Mouse (Mus musculus): Measurements from ENCODE around the gene Gm12248. TPM values are rescaled to one million over a fixed set of nuclear protein-coding genes. Genes with fewer than 3 reads are reported as not detected.

Gene Gm12248
- polyA plus RNA-seq, 1 experiment from 2014 or later: not detected

DNA sequence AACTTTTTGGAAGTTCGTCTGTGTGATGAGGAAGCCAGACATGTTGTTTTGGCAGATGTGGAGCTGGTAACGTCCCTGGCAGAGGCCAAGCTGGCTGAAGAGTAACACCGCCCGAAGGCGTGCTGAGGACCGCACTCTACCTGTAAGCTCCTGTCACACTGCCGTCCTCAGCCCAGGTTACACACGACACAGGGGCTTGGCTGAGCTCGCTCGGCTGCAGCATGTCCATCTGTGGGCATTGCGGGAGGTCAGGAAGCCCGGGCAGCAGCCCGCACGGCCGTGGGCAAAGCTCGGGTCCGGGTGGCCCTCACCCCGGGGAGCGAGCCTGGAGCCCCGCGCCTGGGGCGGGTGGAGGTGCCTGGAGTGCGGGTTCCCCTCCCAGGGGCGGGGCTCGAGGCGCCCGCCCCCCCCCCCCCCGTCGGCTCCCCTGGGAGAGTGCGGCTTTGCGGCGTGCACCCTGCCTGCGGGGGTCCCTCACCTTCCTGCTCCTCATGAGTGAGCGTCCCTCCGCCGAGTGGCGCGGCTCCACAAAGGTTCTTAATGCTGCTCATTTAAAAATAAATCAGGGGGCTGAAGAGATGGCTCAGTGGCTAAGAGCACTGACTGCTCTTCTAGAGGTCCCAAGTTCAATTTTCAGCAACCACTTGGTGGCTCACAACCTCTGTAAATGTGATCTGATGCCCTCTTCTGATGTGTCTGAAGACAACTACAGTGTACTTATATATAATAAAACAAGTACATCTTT, 4.9 kb upstream of the Gm12248 start:
- WGBS: 1% methylated on average over 30 of the region's 38 CpGs
- H3K4me1 ChIP-seq (ENCODE audit: control insufficient read depth, insufficient read depth, low read length): peaks cover 9% of the 10 kb centered on the region

DNA sequence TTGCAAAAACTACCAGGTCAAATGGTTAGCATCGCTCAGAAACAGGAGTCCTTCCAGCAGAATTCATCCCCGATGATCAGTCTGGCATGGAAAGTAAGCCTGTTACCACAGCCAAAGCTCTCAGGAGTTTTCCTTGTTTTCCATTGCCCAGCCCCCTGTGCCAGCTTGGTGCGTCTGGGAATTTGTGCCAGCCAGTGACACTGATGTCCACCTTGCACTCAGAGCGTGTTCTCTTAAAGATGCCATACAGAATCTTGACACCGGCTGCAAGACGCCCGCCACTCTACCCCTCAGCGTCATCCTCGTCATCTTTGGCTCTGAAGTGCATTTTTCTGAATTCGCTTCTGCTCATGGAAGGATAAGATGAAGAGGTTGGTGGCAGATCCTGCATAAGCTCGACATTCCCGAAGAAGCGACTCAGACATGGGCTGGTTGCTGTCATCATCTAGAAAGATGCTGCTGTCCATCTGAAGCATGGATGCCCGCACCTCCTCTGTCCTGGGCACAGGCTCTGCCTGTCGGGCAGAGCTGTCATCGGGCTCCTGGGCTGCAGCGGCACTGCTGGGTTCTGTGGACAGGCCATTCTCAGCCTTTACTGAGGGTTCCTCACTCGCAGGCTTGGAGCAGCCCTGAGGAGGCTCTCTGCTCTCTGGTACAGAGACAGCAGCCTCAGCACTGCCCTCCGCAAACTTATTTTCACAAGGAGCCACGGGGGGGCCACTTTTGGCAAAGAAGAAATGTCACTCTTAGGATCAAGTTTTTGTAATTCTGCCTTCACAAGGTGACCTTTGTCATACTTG, 4.1 kb upstream of the Gm12248 start:
- H3K9me3 ChIP-seq (ENCODE audit: control insufficient read depth, low read length): no peaks in the 10 kb centered on the region
- H3K4me1 ChIP-seq (ENCODE audit: control insufficient read depth, insufficient read depth, low read length): peaks cover 14% of the 10 kb centered on the region
- no peak overlapping the region for H3K27ac ChIP-seq (ENCODE audit: low read depth, low read length)
- H3K4me3 ChIP-seq (ENCODE audit: low read length): peak overlapping the region; percentile 41
- 50% methylated on average over 20 of the region's 20 CpGs for WGBS
- H3K36me3 ChIP-seq (ENCODE audit: control insufficient read depth, insufficient read depth, low read length): no peaks in the 10 kb centered on the region
- no peak for ATAC-seq (ENCODE audit: low FRiP score, low TSS enrichment)
- peak overlapping the region; percentile 51 for H3K9ac ChIP-seq (ENCODE audit: low read depth, low read length)
- H3K27me3 ChIP-seq (ENCODE audit: control insufficient read depth, insufficient read depth, low read length): 0 out of 2 replicates have a peak, but pooled peaks cover 2% of the 10 kb centered on the region
- peak overlapping the region; percentile 81 for H3K4me2 ChIP-seq (replicated peaks; ENCODE audit: low read depth, low read length)

More for the DNA sequence above, 4.9 kb upstream of the Gm12248 start:
- Histone ChIP-seq H3K27ac (ENCODE audit: low read depth, low read length) (no peak overlapping the region), H3K9ac (ENCODE audit: low read depth, low read length) (peak overlapping the region; percentile 51), H3K36me3 (ENCODE audit: control insufficient read depth, insufficient read depth, low read length) (no peaks in the 10 kb centered on the region), H3K4me3 (ENCODE audit: low read length) (peak overlapping the region; percentile 41), H3K27me3 (ENCODE audit: control insufficient read depth, insufficient read depth, low read length) (0 out of 2 replicates have a peak, but pooled peaks cover 2% of the 10 kb centered on the region), H3K9me3 (ENCODE audit: control insufficient read depth, low read length) (no peaks in the 10 kb centered on the region), H3K4me2 (replicated peaks; ENCODE audit: low read depth, low read length) (peak overlapping the region; percentile 81)
- ATAC-seq (ENCODE audit: low FRiP score, low TSS enrichment): peak; percentile 50; the same call in 1 of the 2 replicates

DNA sequence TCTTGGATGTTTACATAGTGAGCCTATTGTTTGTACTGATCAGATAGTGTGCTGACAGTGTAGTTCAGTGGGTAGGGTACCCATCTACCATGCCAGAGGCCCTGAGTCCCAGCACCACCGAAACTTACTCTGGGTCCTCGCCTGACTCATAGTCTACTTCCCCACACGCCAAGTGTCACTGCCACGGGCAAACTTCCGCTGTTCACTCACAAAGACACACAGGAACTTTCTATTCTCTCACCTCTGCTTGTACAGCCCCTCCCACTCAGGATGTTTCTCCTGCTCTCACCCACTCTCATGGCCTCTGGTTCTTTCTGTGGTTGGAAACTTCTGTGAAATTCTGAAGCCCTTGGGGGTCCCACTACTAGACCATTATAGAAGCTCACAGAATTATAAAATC, 3.2 kb upstream of the Gm12248 start:
- H3K9me3 ChIP-seq (ENCODE audit: control insufficient read depth, low read length): no peaks in the 10 kb centered on the region
- no peak overlapping the region for H3K27ac ChIP-seq (ENCODE audit: low read depth, low read length)
- H3K4me2 ChIP-seq (replicated peaks; ENCODE audit: low read depth, low read length): no peak overlapping the region
- no peak overlapping the region for H3K4me3 ChIP-seq (ENCODE audit: low read length)
- no peaks in the 10 kb centered on the region for H3K36me3 ChIP-seq (ENCODE audit: control insufficient read depth, insufficient read depth, low read length)
- H3K4me1 ChIP-seq (ENCODE audit: control insufficient read depth, insufficient read depth, low read length): peaks cover 14% of the 10 kb centered on the region
- H3K9ac ChIP-seq (ENCODE audit: low read depth, low read length): no peak overlapping the region
- H3K27me3 ChIP-seq (ENCODE audit: control insufficient read depth, insufficient read depth, low read length): 0 out of 2 replicates have a peak, but pooled peaks cover 2% of the 10 kb centered on the region
- WGBS: 69% methylated on average over 5 of the region's 5 CpGs
- no peak for ATAC-seq (ENCODE audit: low FRiP score, low TSS enrichment)

DNA sequence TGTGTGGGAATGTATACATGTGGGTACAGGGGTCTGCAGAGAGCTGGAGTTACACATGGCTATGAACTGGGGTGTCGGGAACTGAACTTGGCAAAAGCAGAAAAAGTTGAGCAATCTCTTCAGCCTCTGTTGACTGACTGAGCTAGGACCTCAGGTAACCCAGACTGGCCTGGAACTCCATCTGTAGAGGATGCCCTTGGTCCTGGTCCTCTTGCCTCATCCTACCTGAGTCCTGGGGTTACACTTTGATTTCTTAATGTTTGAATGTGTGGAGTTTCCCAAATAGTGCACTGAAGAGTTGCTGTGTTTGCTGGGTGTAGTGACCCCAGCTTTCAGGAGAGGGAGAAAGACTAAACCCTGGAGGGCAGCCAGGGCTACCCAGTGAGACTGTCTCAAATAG, 2.6 kb upstream of the Gm12248 start:
- H3K27ac ChIP-seq (ENCODE audit: low read depth, low read length): no peak overlapping the region
- H3K36me3 ChIP-seq (ENCODE audit: control insufficient read depth, insufficient read depth, low read length): no peaks in the 10 kb centered on the region
- no peak overlapping the region for H3K4me3 ChIP-seq (ENCODE audit: low read length)
- 96% methylated on average over 1 of the region's 1 CpGs for WGBS
- no peak overlapping the region for H3K9ac ChIP-seq (ENCODE audit: low read depth, low read length)
- no peak overlapping the region for H3K4me2 ChIP-seq (replicated peaks; ENCODE audit: low read depth, low read length)
- no peak for ATAC-seq (ENCODE audit: low FRiP score, low TSS enrichment)
- no peaks in the 10 kb centered on the region for H3K9me3 ChIP-seq (ENCODE audit: control insufficient read depth, low read length)
- H3K4me1 ChIP-seq (ENCODE audit: control insufficient read depth, insufficient read depth, low read length): peaks cover 14% of the 10 kb centered on the region
- 0 out of 2 replicates have a peak, but pooled peaks cover 2% of the 10 kb centered on the region for H3K27me3 ChIP-seq (ENCODE audit: control insufficient read depth, insufficient read depth, low read length)

DNA sequence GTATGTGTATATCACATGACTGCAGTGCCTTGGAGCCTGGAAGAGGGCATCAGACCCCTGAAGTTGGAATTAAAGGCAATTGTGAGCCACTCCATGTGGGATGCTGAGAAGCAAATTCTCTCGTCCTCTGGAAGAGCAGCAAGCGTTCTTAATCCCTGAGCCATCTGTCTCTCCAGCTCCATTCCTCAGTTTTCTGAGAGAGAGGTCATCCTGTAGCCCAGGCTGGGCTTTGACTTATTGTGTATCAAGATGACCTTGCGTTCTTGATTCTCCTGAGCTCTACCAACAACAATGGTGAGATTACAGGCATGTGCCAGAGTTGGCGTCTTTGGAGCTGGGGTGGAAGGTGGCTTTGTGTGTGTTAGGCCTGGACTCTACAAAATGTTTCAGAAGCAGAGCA, 1.8 kb upstream of the Gm12248 start:
- 82% methylated on average over 4 of the region's 4 CpGs for WGBS
- Histone ChIP-seq H3K36me3 (ENCODE audit: control insufficient read depth, insufficient read depth, low read length) (no peaks in the 10 kb centered on the region), H3K4me1 (ENCODE audit: control insufficient read depth, insufficient read depth, low read length) (peaks cover 14% of the 10 kb centered on the region), H3K4me2 (replicated peaks; ENCODE audit: low read depth, low read length) (no peak overlapping the region), H3K27me3 (ENCODE audit: control insufficient read depth, insufficient read depth, low read length) (0 out of 2 replicates have a peak, but pooled peaks cover 2% of the 10 kb centered on the region), H3K9me3 (ENCODE audit: control insufficient read depth, low read length) (no peaks in the 10 kb centered on the region), H3K9ac (ENCODE audit: low read depth, low read length) (no peak overlapping the region), H3K27ac (ENCODE audit: low read depth, low read length) (no peak overlapping the region), H3K4me3 (ENCODE audit: low read length) (no peak overlapping the region)
- ATAC-seq (ENCODE audit: low FRiP score, low TSS enrichment): no peak

DNA sequence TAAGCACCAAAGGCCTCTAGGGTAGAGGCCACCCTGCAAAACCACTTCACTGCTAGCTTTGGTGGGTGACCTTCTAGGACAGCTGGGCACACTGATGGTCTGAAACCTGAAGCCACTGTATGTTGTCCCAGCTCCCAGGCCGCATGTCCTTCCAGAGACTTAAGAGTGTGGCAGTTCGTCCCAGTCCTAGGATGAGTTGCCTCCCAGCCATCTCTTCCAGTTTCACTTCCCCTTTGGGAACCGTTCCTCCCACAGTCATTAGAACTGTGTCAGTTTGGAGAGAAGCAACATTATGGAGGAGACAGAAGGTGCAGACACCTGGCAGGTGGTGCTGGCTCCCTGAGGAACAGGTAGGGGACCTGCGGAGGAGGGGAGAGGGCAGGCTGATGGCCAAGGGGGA, 393 bp downstream of the Gm12248 start:
- no peaks in the 10 kb centered on the region for H3K9me3 ChIP-seq (ENCODE audit: control insufficient read depth, low read length)
- peaks cover 14% of the 10 kb centered on the region for H3K4me1 ChIP-seq (ENCODE audit: control insufficient read depth, insufficient read depth, low read length)
- no peaks in the 10 kb centered on the region for H3K36me3 ChIP-seq (ENCODE audit: control insufficient read depth, insufficient read depth, low read length)
- no peak overlapping the region for H3K27ac ChIP-seq (ENCODE audit: low read depth, low read length)
- H3K4me3 ChIP-seq (ENCODE audit: low read length): peak overlapping the region; percentile 14; the same call in 1 of the 2 replicates
- peak overlapping the region; percentile 32 for H3K4me2 ChIP-seq (replicated peaks; ENCODE audit: low read depth, low read length)
- ATAC-seq (ENCODE audit: low FRiP score, low TSS enrichment): no peak
- H3K27me3 ChIP-seq (ENCODE audit: control insufficient read depth, insufficient read depth, low read length): no peaks in the 10 kb centered on the region
- WGBS: 36% methylated on average over 4 of the region's 4 CpGs
- peak overlapping the region; percentile 23 for H3K9ac ChIP-seq (ENCODE audit: low read depth, low read length)

DNA sequence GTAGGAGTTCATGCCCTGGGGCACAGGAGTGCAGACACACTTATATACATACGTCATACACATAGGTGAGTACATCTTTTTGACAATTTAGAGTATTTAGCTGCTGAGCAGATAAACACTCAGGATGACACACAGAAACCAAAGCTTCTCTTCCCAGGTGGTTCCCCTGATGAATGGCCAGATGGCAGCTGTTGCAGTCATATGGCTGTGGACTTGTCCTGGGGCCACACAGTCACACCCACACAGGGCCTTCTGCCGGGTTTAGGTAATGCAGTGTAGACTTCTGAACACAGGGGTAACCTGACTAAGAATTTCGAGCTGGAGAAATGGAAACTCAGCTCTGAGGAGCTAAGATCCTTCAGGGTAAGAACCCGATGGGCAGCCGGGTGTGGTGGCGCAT, 11.2 kb downstream of the Gm12248 start:
- Histone ChIP-seq H3K9ac (ENCODE audit: low read depth, low read length) (no peak overlapping the region), H3K36me3 (ENCODE audit: control insufficient read depth, insufficient read depth, low read length) (no peaks in the 10 kb centered on the region), H3K4me2 (replicated peaks; ENCODE audit: low read depth, low read length) (no peak overlapping the region), H3K9me3 (ENCODE audit: control insufficient read depth, low read length) (no peaks in the 10 kb centered on the region), H3K27me3 (ENCODE audit: control insufficient read depth, insufficient read depth, low read length) (no peaks in the 10 kb centered on the region), H3K4me3 (ENCODE audit: low read length) (no peak overlapping the region), H3K27ac (ENCODE audit: low read depth, low read length) (no peak overlapping the region), H3K4me1 (ENCODE audit: control insufficient read depth, insufficient read depth, low read length) (no peaks in the 10 kb centered on the region)
- WGBS: 87% methylated on average over 6 of the region's 6 CpGs
- ATAC-seq (ENCODE audit: low FRiP score, low TSS enrichment): no peak

DNA sequence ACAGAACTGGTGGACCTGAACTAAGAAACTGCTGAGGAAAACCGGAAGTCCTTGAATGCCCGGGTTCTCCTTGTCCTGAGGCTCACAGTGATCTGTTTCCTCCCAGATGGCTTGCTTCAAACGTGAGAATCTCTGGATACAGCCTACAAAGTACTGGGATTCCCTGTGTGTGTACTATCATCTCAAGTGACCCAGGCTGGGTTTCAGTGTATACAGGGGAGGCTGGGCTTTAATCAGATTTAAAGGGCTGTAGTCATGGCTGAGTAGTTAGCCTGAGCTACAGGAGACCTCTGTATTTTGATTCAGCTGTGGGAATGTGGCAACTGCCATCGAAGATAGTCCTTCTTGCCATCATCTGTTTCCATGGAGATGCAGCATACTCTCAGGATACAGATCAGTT, 15.7 kb downstream of the Gm12248 start:
- no peaks in the 10 kb centered on the region for H3K9me3 ChIP-seq (ENCODE audit: control insufficient read depth, low read length)
- no peak overlapping the region for H3K4me2 ChIP-seq (replicated peaks; ENCODE audit: low read depth, low read length)
- peak; percentile 85; the same call in 1 of the 2 replicates for ATAC-seq (ENCODE audit: low FRiP score, low TSS enrichment)
- no peak overlapping the region for H3K27ac ChIP-seq (ENCODE audit: low read depth, low read length)
- H3K9ac ChIP-seq (ENCODE audit: low read depth, low read length): no peak overlapping the region
- no peak overlapping the region for H3K4me3 ChIP-seq (ENCODE audit: low read length)
- no peaks in the 10 kb centered on the region for H3K36me3 ChIP-seq (ENCODE audit: control insufficient read depth, insufficient read depth, low read length)
- H3K27me3 ChIP-seq (ENCODE audit: control insufficient read depth, insufficient read depth, low read length): no peaks in the 10 kb centered on the region
- 44% methylated on average over 4 of the region's 4 CpGs for WGBS
- no peaks in the 10 kb centered on the region for H3K4me1 ChIP-seq (ENCODE audit: control insufficient read depth, insufficient read depth, low read length)

DNA sequence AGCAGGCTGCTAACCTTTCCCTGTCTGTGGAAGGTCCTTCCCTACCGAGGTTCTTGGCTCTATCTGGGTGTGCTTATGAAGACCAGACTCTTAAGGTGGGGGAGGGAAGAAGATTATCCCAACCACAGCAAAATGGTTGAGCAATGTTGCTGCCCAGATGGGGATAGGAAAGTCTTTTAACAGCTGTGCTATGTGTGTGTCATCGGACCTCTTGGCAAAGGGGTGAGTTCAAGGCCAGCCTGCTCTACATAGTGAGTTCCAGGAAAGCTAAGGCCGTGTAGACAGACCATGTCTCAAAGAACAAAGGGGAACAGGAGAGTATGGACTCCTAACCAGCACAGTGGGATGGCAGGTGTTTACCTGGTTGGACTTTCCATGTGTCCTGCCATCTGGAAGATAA, 20.0 kb downstream of the Gm12248 start:
- Histone ChIP-seq H3K9ac (ENCODE audit: low read depth, low read length) (no peak overlapping the region), H3K4me3 (ENCODE audit: low read length) (no peak overlapping the region), H3K36me3 (ENCODE audit: control insufficient read depth, insufficient read depth, low read length) (no peaks in the 10 kb centered on the region), H3K9me3 (ENCODE audit: control insufficient read depth, low read length) (no peaks in the 10 kb centered on the region), H3K27me3 (ENCODE audit: control insufficient read depth, insufficient read depth, low read length) (no peaks in the 10 kb centered on the region), H3K4me2 (replicated peaks; ENCODE audit: low read depth, low read length) (no peak overlapping the region), H3K27ac (ENCODE audit: low read depth, low read length) (no peak overlapping the region), H3K4me1 (ENCODE audit: control insufficient read depth, insufficient read depth, low read length) (no peaks in the 10 kb centered on the region)
- 75% methylated on average over 3 of the region's 3 CpGs for WGBS
- ATAC-seq (ENCODE audit: low FRiP score, low TSS enrichment): no peak

Data from kidney, embryonic 14.5 days (tissue).